Mouse (Mus musculus) adrenal gland, postnatal 14 days (tissue): ENCODE measurements around the gene Cxcl14. TPM values are rescaled to one million over a fixed set of nuclear protein-coding genes. Genes with fewer than 3 reads are reported as not detected.
A peak's percentile ranks its signal among the peaks of the same experiment; 100 is the strongest.

Experiments used
- DNase-seq: peaks from one replicate; pipeline ENCODE4 v3.0.0; 2021; ENCODE audit warnings: mixed read lengths
- long read RNA-seq, 2 experiments: library from polyadenylated mRNA; stranded (forward); transcript quantifications; one replicate each; pipeline ENCODE4 v2.0.0; 2021
- total RNA-seq: library from RNA; stranded (reverse); gene quantifications from 2 replicates; pipeline ENCODE4 v1.2.3, GENCODE M21; 2021

The Cxcl14 gene
- 23.9 and 27.3 TPM in 2 replicates for total RNA-seq
- long read RNA-seq, experiment 1, transcript Cxcl14-201 (4 exons, 1,827 nt) = major isoform, 48 of 54 reads
- long read RNA-seq, experiment 1, partial matches to known transcripts = 1 of 54 reads
- long read RNA-seq, experiment 1, other reads (novel, unspliced or antisense) = 5 of 54 reads
- long read RNA-seq, experiment 2, transcript Cxcl14-201 (4 exons, 1,827 nt) = major isoform, 38 of 41 reads
- long read RNA-seq, experiment 2, partial matches to known transcripts = 2 of 41 reads
- long read RNA-seq, experiment 2, other reads (novel, unspliced or antisense) = 1 of 41 reads

- DNase-seq = peak; percentile 66
These were observed at the start of gene Cxcl14 for GRCm38 (mm10) chr13:56295943-56296658. Gene Cxcl14 (minus strand): TSS chr13:56296551.

GRCm38 (mm10) chr13:56344355-56344754, 48.0 kb upstream of the Cxcl14 start:
- DNase-seq = no peak

GRCm38 (mm10) chr13:56342491-56342890, 46.1 kb upstream of the Cxcl14 start:
- no peak for DNase-seq

GRCm38 (mm10) chr13:56340513-56340912, 44.2 kb upstream of the Cxcl14 start:
- DNase-seq = peak; percentile 64

- DNase-seq = no peak
These were observed 43.5 kb upstream of the Cxcl14 start for GRCm38 (mm10) chr13:56339816-56340215.

- DNase-seq = no peak
These were observed 40.6 kb upstream of the Cxcl14 start for GRCm38 (mm10) chr13:56336982-56337381.

GRCm38 (mm10) chr13:56334802-56335690, 38.7 kb upstream of the Cxcl14 start:
- DNase-seq = no peak

GRCm38 (mm10) chr13:56334236-56334635, 37.9 kb upstream of the Cxcl14 start:
- DNase-seq = no peak

GRCm38 (mm10) chr13:56332356-56332755, 36.0 kb upstream of the Cxcl14 start:
- DNase-seq = no peak

- DNase-seq = no peak
These were observed 34.5 kb upstream of the Cxcl14 start for GRCm38 (mm10) chr13:56330603-56331455.

- no peak for DNase-seq
These were observed 33.4 kb upstream of the Cxcl14 start for GRCm38 (mm10) chr13:56329769-56330168.

- no peak for DNase-seq
These were observed 32.8 kb upstream of the Cxcl14 start for GRCm38 (mm10) chr13:56329165-56329564.

- DNase-seq = no peak
These were observed 31.4 kb upstream of the Cxcl14 start for GRCm38 (mm10) chr13:56327779-56328178.

- DNase-seq = no peak
These were observed 25.3 kb upstream of the Cxcl14 start for GRCm38 (mm10) chr13:56321635-56322034.

GRCm38 (mm10) chr13:56316930-56317329, 20.6 kb upstream of the Cxcl14 start:
- DNase-seq = no peak

GRCm38 (mm10) chr13:56315201-56315600, 18.9 kb upstream of the Cxcl14 start:
- DNase-seq = no peak

- no peak for DNase-seq
These were observed 8.7 kb upstream of the Cxcl14 start for GRCm38 (mm10) chr13:56305058-56305457.

- DNase-seq = no peak
These were observed 8.1 kb upstream of the Cxcl14 start for GRCm38 (mm10) chr13:56304453-56304852.

GRCm38 (mm10) chr13:56299336-56299735, 3.0 kb upstream of the Cxcl14 start:
- DNase-seq = no peak

GRCm38 (mm10) chr13:56296659-56297020, 289 bp upstream of the Cxcl14 start:
- no peak for DNase-seq

- no peak for DNase-seq
These were observed 787 bp downstream of the Cxcl14 start for GRCm38 (mm10) chr13:56295586-56295942.

GRCm38 (mm10) chr13:56294908-56295307, 1.4 kb downstream of the Cxcl14 start:
- DNase-seq = no peak
